Mouse (Mus musculus): ENCODE measurements at regions not wholly inside any gene's neighbourhood (a gene's known extent, or its start where the extent isn't known, plus 50 kb on each side); places are given as distances from the start of the nearest gene placed in this dataset. TPM values are rescaled to one million over a fixed set of nuclear protein-coding genes. Genes with fewer than 3 reads are reported as not detected.

DNA sequence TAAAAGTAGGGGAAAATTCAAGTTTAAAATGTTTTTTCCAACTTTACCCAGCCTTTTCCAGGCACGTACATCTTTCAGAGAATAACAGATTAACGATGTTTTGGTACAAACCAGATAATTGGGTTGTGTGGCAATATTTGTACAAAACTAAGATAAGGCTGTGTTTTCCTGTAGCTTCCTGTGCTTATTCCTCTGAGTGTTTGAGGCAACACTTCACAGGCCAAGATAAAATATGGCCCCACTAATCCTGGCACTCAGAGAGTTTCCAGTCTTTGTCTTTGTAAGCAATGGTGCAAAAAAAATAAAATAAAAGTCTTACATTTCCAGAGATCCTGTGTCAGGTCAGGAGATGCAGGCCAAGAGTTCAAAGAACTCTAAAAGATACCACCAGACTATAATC lies 81.5 kb upstream of the Dcn start:
- H3K4me3 ChIP-seq (ENCODE audit: low read length) = no peak overlapping the region
- H3K4me1 ChIP-seq (ENCODE audit: insufficient read depth, low read length) = no peaks in the 10 kb centered on the region
- H3K36me3 ChIP-seq (ENCODE audit: insufficient read depth, low read length) = no peaks in the 10 kb centered on the region
- no peak overlapping the region for H3K27ac ChIP-seq (ENCODE audit: low read length)
- no peaks in the 10 kb centered on the region for H3K27me3 ChIP-seq (ENCODE audit: insufficient read depth, low read length)
- ATAC-seq (ENCODE audit: low FRiP score, low TSS enrichment) = no peak
- no peak overlapping the region for H3K9ac ChIP-seq (replicated peaks; ENCODE audit: low read length)
- H3K4me2 ChIP-seq (replicated peaks; ENCODE audit: low read depth, low read length) = no peak overlapping the region
- no peaks in the 10 kb centered on the region for H3K9me3 ChIP-seq (ENCODE audit: low read length)
- 73% methylated on average over 2 of the region's 2 CpGs for WGBS

DNA sequence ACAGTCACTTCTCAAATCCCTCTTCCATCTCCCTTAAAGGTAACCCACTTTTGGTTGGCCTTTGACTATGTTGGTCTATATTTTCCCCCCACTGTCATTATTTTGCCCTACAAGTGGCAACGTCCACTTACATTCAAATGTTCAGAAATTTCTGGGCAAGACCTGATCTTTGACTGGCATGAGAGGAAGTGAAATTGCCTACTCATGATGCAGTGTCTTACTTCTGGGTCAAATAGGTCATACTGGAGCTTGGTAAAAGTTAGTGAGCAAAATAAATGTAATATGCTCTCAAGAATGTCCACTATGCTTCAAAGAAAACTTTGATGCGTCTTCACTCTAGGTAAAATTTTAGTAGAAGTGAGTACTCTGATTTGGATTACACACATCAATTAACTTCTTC lies 76.9 kb upstream of the Dcn start:
- Histone ChIP-seq H3K4me3 (ENCODE audit: low read length) (no peak overlapping the region), H3K4me1 (ENCODE audit: insufficient read depth, low read length) (no peaks in the 10 kb centered on the region), H3K4me2 (replicated peaks; ENCODE audit: low read depth, low read length) (no peak overlapping the region), H3K36me3 (ENCODE audit: insufficient read depth, low read length) (no peaks in the 10 kb centered on the region), H3K9me3 (ENCODE audit: low read length) (no peaks in the 10 kb centered on the region), H3K27ac (ENCODE audit: low read length) (no peak overlapping the region), H3K27me3 (ENCODE audit: insufficient read depth, low read length) (no peaks in the 10 kb centered on the region), H3K9ac (replicated peaks; ENCODE audit: low read length) (no peak overlapping the region)
- 88% methylated on average over 2 of the region's 2 CpGs for WGBS
- no peak for ATAC-seq (ENCODE audit: low FRiP score, low TSS enrichment)

DNA sequence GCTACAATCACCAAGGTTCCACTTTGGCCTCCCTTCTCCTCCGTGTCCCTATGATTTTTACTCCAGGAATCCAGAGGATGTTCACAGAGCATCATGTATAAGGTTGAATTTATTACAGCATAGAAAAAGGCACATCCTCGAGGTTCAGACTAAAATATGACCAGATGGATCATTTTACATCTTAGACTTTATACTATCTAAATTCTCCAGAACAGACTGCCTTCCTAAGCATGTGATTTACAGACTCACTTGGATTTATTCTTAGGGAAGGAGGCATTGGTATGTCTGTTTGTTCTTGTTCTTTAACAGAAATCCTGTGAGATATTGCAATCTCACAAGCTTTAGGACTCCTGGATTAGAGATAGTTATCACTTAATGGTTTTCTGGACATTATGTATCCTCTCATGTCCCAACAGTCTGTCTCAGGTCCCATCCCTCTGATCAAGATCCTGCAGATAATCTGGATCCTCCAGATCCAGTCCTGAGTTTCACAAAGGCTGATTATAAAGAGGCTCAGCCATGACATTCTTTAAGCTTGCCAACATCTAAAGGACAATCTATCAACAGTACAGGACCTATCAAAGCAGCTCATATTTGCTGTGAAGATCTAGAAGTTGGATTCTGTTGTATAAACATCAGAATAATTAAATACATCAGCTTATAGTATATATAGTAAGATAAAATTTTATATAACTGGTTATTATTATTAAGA lies 75.2 kb upstream of the Dcn start:
- H3K4me2 ChIP-seq (replicated peaks; ENCODE audit: low read depth, low read length) = no peak overlapping the region
- 39% methylated on average over 2 of the region's 2 CpGs for WGBS
- H3K27ac ChIP-seq (ENCODE audit: low read length) = peak overlapping the region; percentile 34; the same call in 1 of the 2 replicates
- no peaks in the 10 kb centered on the region for H3K27me3 ChIP-seq (ENCODE audit: insufficient read depth, low read length)
- no peaks in the 10 kb centered on the region for H3K36me3 ChIP-seq (ENCODE audit: insufficient read depth, low read length)
- H3K4me1 ChIP-seq (ENCODE audit: insufficient read depth, low read length) = no peaks in the 10 kb centered on the region
- ATAC-seq (ENCODE audit: low FRiP score, low TSS enrichment) = no peak
- H3K9me3 ChIP-seq (ENCODE audit: low read length) = no peaks in the 10 kb centered on the region
- no peak overlapping the region for H3K9ac ChIP-seq (replicated peaks; ENCODE audit: low read length)
- no peak overlapping the region for H3K4me3 ChIP-seq (ENCODE audit: low read length)

DNA sequence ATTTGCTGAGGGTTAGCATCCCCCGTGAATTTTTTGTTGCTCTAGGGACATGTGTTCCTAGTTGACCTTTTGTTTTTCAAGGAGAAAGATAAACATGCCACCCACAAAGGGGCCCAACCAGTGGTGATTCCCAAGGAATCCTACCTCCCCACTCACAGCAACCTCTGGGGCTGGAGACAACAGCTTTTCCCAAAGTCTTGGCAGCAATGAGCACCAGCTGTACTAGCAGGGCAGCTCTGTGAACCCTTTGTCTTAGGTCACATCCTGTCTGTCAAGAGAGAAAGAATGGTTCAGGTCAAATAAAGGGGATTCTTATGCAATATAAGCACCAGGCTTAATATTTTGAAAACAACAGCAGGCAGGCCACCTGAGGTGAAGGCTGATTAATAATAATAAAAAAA lies 70.2 kb upstream of the Dcn start:
- peak; percentile 63 for ATAC-seq (ENCODE audit: low FRiP score, low TSS enrichment)
- Histone ChIP-seq H3K9ac (replicated peaks; ENCODE audit: low read length) (no peak overlapping the region), H3K27me3 (ENCODE audit: insufficient read depth, low read length) (no peaks in the 10 kb centered on the region), H3K4me2 (replicated peaks; ENCODE audit: low read depth, low read length) (no peak overlapping the region), H3K4me1 (ENCODE audit: insufficient read depth, low read length) (no peaks in the 10 kb centered on the region), H3K9me3 (ENCODE audit: low read length) (no peaks in the 10 kb centered on the region), H3K36me3 (ENCODE audit: insufficient read depth, low read length) (no peaks in the 10 kb centered on the region), H3K4me3 (ENCODE audit: low read length) (no peak overlapping the region), H3K27ac (ENCODE audit: low read length) (peak overlapping the region; percentile 50; the same call in 1 of the 2 replicates)
- 28% methylated on average over 1 of the region's 1 CpGs for WGBS

DNA sequence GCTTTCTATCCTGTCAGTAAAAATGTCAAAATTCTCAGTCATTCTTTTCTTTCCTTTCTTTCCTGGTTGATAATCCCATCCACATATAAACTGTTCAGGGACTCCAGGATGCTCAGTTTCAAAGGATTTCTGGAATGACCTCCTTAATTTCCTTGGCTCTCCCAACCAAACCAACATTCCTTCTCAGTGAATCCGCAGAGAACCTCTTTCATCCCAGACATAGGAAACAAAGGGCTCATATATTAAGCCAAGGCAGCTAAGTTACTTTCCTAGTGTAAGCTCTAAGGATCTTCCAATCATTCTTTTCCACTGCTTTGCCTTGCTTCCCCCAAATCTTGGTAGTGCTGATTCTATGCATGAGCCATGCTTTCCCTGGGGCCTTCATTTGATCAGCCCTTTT lies 69.5 kb upstream of the Dcn start:
- no peaks in the 10 kb centered on the region for H3K9me3 ChIP-seq (ENCODE audit: low read length)
- WGBS = 63% methylated on average over 1 of the region's 1 CpGs
- no peak for ATAC-seq (ENCODE audit: low FRiP score, low TSS enrichment)
- no peak overlapping the region for H3K9ac ChIP-seq (replicated peaks; ENCODE audit: low read length)
- no peaks in the 10 kb centered on the region for H3K4me1 ChIP-seq (ENCODE audit: insufficient read depth, low read length)
- no peaks in the 10 kb centered on the region for H3K36me3 ChIP-seq (ENCODE audit: insufficient read depth, low read length)
- H3K4me2 ChIP-seq (replicated peaks; ENCODE audit: low read depth, low read length) = no peak overlapping the region
- no peaks in the 10 kb centered on the region for H3K27me3 ChIP-seq (ENCODE audit: insufficient read depth, low read length)
- H3K4me3 ChIP-seq (ENCODE audit: low read length) = no peak overlapping the region
- H3K27ac ChIP-seq (ENCODE audit: low read length) = peak overlapping the region; percentile 31; the same call in 1 of the 2 replicates

DNA sequence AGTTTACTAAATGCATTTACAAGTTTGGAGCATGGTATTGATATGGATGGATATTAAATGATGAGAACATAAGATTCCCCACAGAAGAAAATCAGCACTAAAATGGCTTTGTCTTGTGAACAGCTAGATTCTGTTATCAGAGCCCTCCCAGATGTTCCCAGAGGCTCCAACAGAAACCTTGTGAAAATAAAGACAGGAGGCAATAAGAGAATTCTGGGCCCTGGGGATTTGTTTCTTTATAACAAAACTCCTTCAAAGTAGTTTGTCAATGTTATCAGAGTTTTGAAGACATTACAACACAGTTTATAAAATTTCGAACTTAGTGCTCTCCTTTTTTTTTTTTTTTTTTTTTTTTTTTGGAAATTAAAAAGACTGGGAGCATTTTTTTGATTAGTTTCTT lies 56.8 kb upstream of the Dcn start:
- Histone ChIP-seq H3K4me1 (ENCODE audit: insufficient read depth, low read length) (no peaks in the 10 kb centered on the region), H3K4me3 (ENCODE audit: low read length) (no peak overlapping the region), H3K9me3 (ENCODE audit: low read length) (no peaks in the 10 kb centered on the region), H3K4me2 (replicated peaks; ENCODE audit: low read depth, low read length) (no peak overlapping the region), H3K27ac (ENCODE audit: low read length) (no peak overlapping the region), H3K36me3 (ENCODE audit: insufficient read depth, low read length) (no peaks in the 10 kb centered on the region), H3K9ac (replicated peaks; ENCODE audit: low read length) (no peak overlapping the region), H3K27me3 (ENCODE audit: insufficient read depth, low read length) (no peaks in the 10 kb centered on the region)
- ATAC-seq (ENCODE audit: low FRiP score, low TSS enrichment) = no peak
- 25% methylated on average over 1 of the region's 1 CpGs for WGBS

DNA sequence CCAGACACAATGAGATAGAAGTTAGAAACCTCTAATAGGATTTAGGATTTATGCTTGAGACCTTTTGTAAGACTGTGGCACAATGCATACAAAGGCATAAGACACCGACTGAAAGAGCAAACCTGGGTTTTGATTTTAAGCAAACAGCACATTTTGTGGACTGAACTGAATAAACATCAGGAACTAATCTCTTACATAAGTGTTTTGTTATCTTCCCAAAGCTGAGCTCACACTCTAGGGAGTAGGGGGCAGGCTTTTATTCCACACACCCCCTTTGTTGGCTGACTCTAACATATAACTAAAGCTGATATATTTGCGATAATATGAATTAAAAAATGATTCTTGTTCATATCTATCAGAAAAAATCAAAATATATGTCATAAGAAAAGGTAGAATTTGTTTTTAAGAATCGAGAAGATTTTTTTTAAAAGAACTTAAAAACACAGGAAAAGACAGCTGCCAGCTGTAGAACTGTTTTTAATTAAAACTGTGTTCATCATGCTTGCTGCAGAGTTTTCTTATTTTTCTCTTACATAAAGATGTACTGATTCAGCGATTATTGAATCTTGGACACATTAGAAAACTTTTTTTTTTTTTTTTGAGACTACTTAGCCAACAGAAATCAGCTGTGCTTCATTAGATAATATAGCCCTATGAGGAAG lies 56.2 kb upstream of the Dcn start:
- no peak for ATAC-seq (ENCODE audit: low FRiP score, low TSS enrichment)
- H3K9ac ChIP-seq (replicated peaks; ENCODE audit: low read length) = no peak overlapping the region
- H3K9me3 ChIP-seq (ENCODE audit: low read length) = no peaks in the 10 kb centered on the region
- H3K4me2 ChIP-seq (replicated peaks; ENCODE audit: low read depth, low read length) = no peak overlapping the region
- no peaks in the 10 kb centered on the region for H3K27me3 ChIP-seq (ENCODE audit: insufficient read depth, low read length)
- no peak overlapping the region for H3K4me3 ChIP-seq (ENCODE audit: low read length)
- WGBS = 69% methylated on average over 4 of the region's 4 CpGs
- no peak overlapping the region for H3K27ac ChIP-seq (ENCODE audit: low read length)
- no peaks in the 10 kb centered on the region for H3K36me3 ChIP-seq (ENCODE audit: insufficient read depth, low read length)
- H3K4me1 ChIP-seq (ENCODE audit: insufficient read depth, low read length) = no peaks in the 10 kb centered on the region

Small RNA genes lying in the stretch of these regions (microRNA-seq; reads per million reads assigned to microRNA genes)
- gene Gm24587 = not detected
- gene Mir3966 = not detected

Measured in kidney, embryonic 16.5 days (tissue).